Mouse (Mus musculus) hindbrain, embryonic 11.5 days (tissue): ENCODE data around the gene Clec4a2. TPM values are rescaled to one million over a fixed set of nuclear protein-coding genes. Genes with fewer than 3 reads are reported as not detected.
"Not testable (repeated sequence)": the region's sequence is repeated elsewhere in the genome, so short reads cannot be mapped to it uniquely, and the experiment has no call there.

ENCODE experiments used
- ATAC-seq: fragments of 200-750 bp; cut with Nextera tagmentation; 2 replicates; pipeline ENCODE4 v1.8.0; 2017; ENCODE audit warnings: mild to moderate bottlenecking, moderate TSS enrichment, moderate library complexity; ENCODE audit not compliant: low FRiP score
- DNase-seq: peaks from one replicate; pipeline ENCODE4 v3.0.0-alpha.2; 2015; ENCODE audit warnings: low spot score
- H3K27ac ChIP-seq: fragments of 300-500 bp; sonication (generic); 2 replicates; pipeline ENCODE4 v1.5.1; 2014; ENCODE audit warnings: mild to moderate bottlenecking, low read depth, low read length
- H3K27me3 ChIP-seq: fragments of 300-500 bp; sonication (generic); 2 replicates; pipeline ENCODE4 v1.6.1; 2014; ENCODE audit warnings: mild to moderate bottlenecking, low read length, moderate library complexity, mixed read lengths; ENCODE audit not compliant: control insufficient read depth, insufficient read depth
- H3K36me3 ChIP-seq: fragments of 300-500 bp; sonication (generic); 2 replicates; pipeline ENCODE4 v1.6.1; 2014; ENCODE audit warnings: mild to moderate bottlenecking, low read length, moderate library complexity, mixed read lengths; ENCODE audit not compliant: control insufficient read depth, insufficient read depth
- H3K4me1 ChIP-seq: fragments of 300-500 bp; sonication (generic); replicated peaks from 2 replicates; pipeline ENCODE4 v1.6.1; 2014; ENCODE audit warnings: low read length, mixed read lengths; ENCODE audit not compliant: control insufficient read depth, insufficient read depth
- H3K4me2 ChIP-seq: fragments of 300-500 bp; sonication (generic); replicated peaks from 2 replicates; pipeline ENCODE4 v1.6.1; 2014; ENCODE audit warnings: mild to moderate bottlenecking, low read depth, low read length
- H3K4me3 ChIP-seq: fragments of 300-500 bp; sonication (generic); 2 replicates; pipeline ENCODE4 v1.5.1; 2014; ENCODE audit warnings: low read depth, low read length
- H3K9ac ChIP-seq: fragments of 300-500 bp; sonication (generic); 2 replicates; pipeline ENCODE4 v1.6.1; 2014; ENCODE audit warnings: low read depth, low read length
- H3K9me3 ChIP-seq: fragments of 300-500 bp; sonication (generic); 2 replicates; pipeline ENCODE4 v1.6.1; 2016; ENCODE audit warnings: low read length; ENCODE audit not compliant: control insufficient read depth
- WGBS: fragments of 180-500 bp; shearing (Covaris S2); extraction: QIAGEN DNeasy Blood & Tissue Kit; methylation state at CpG from one replicate; pipeline ENCODE4 v1.1.7; 2014; 5-methylcytosine and 5-hydroxymethylcytosine counted together
- polyA plus RNA-seq: library from polyadenylated mRNA; unstranded; fragments of >200 nt; fragmentation: Nextera tagmentation; extraction: Ambion mirVana; gene quantifications from 2 replicates; pipeline ENCODE4 v1.2.1, GENCODE M21; 2014

The Clec4a2 gene
- 0.74 and 1.5 TPM in 2 replicates for polyA plus RNA-seq

DNA sequence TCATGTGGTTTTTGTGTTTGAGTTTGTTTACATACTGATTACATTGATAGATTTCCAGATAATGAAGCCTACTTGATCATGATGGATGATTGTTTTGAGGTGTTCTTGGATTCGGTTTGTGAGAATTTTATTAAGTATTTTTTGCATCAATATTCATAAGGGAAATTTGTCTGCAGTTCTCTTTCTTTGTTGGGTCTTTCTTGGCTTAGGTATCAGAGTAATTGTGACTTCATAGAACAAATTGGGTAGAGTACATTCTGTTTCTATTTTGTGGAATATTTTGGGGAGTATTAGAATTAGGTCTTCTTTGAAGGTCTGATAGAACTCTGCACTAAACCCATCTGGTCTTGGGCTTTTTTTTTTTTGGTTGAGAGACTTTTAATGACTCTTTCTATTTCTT is at the start of gene Clec4a2:
Gene Clec4a2 (plus strand): TSS at position 301 of the 400 bp plus-strand sequence.
- H3K9ac ChIP-seq, DNase-seq, H3K9me3 ChIP-seq, H3K4me1 ChIP-seq, H3K4me2 ChIP-seq, ATAC-seq, H3K27ac ChIP-seq, H3K36me3 ChIP-seq, H3K27me3 ChIP-seq, H3K4me3 ChIP-seq: not testable (repeated sequence)
- 49% methylated on average over 1 of the region's 1 CpGs for WGBS

DNA sequence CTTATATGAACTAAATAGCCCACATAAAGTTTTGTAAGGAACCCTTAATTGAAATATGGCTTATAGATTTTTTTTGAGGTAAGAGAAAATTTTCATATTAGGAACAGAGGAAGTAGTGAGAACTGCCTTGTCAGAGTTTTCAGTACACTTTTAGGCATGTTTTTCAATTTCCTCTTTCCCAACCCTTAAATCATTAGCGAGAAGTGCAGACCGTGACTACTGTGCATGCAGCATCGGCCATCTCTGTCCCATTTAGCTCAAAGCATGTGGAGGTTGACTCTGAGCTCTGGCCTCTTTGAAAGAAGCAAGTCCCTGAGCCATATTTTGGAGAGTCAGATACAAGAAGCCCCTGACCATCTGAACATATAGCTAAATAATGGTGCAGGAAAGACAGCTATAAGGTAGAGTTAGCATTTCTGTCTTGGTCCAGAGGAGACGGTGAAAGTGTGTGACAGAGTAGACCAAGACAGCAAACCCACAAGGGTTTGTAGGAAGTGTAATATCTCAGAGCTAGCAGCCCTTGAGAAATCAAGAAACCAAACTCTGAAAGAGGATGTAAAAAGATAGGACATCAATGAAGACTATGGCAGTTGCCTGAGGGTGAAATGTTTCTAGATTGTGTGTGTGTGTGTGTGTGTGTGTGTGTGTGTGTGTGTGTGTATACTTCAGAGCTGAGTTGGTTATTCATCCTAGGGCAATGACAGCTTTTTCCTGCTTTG is 10.9 kb upstream of the Clec4a2 start:
- Histone ChIP-seq H3K4me2 (no peak overlapping the region), H3K4me3 (no peak overlapping the region), H3K9me3 (no peaks in the 10 kb centered on the region), H3K27ac (no peak overlapping the region), H3K36me3 (no peaks in the 10 kb centered on the region), H3K4me1 (no peaks in the 10 kb centered on the region), H3K27me3 (no peaks in the 10 kb centered on the region), H3K9ac (no peak overlapping the region)
- DNase-seq (no peak), ATAC-seq (no peak)
- 90% methylated on average over 4 of the region's 4 CpGs for WGBS

DNA sequence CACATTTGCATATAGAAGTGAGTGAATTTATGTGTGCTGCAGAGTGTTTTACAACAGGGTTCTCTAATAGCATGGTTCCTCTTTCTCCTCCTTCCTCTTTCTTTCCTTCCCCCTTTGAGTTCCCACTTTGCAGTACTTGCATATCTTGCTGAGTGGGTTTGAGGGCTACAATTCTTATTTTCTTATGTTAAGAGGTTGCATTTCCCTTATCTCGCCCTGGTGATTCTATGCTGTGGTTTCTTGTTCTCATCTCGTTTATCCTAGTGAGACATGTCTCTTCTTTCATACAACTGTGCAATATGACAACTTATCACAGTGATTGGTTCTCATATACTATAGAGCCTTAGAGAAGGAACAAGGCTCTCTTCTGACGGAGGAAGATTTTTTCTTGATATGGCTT is 17.0 kb downstream of the Clec4a2 start:
- no peak overlapping the region for H3K4me3 ChIP-seq
- no peaks in the 10 kb centered on the region for H3K9me3 ChIP-seq
- H3K27ac ChIP-seq, result no peak overlapping the region
- no peak for DNase-seq
- no peaks in the 10 kb centered on the region for H3K36me3 ChIP-seq
- no peaks in the 10 kb centered on the region for H3K27me3 ChIP-seq
- 75% methylated on average over 3 of the region's 3 CpGs for WGBS
- no peaks in the 10 kb centered on the region for H3K4me1 ChIP-seq
- H3K9ac ChIP-seq, result no peak overlapping the region
- ATAC-seq, result no peak
- H3K4me2 ChIP-seq, result no peak overlapping the region

DNA sequence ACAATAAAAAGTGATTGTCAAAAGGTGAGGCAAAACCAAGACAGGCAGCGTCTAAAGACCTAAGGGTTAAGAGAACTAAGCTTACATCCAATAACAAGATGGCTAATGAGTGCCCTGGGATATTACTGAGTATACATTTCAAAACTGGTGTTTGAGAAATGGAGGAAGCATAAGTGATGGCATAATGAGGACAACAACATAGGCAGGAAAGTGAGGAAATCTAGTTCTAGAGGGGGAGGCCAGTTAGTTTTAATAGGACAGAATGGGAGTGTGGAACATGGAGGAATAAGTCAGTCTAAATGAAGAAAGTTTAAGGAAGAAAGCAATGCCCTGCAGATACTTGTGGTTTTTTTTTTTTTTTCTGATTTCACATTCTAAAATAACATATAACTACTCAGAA is 20.9 kb downstream of the Clec4a2 start:
- H3K4me2 ChIP-seq, result no peak overlapping the region

DNA sequence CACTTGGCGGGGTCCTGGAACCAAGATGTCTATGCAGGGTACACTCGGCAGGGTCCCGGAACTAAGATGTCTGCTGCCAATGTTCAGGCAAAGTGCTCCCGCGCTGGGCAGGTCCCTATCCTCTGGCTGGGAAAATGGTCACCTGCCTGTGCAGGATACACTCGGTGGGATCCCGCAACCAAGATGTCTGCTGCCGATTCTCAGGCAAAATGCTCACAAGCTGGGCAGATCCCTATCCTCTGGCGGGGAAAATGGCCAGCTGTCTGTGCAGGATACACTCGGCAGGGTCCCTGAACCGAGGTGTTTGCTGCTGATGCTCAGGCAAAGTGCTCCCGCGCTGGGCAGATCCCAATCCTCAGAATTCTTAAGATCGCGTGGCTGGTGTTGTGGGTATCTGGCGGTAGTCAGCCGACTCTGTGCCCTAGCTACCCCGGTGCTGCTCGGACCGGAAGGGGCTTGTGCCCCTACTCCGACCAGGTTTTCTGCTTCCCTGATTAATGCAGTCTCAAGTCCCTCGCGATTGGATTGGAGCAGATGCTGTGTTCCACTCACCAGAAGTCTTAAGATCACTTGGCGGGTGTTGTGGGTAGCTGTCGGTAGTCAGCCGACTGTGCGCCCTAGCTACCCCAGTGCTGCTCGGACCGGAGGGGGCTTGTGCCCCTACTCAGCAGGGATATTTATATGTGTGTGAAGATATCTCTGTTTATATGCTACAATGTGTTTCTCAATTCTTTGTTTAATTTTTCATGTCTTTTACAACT is 31.7 kb downstream of the Clec4a2 start:
- H3K4me2 ChIP-seq, result not testable (repeated sequence)

More for the DNA sequence above, 20.9 kb downstream of the Clec4a2 start:
- no peaks in the 10 kb centered on the region for H3K9me3 ChIP-seq
- no peak overlapping the region for H3K4me3 ChIP-seq
- ATAC-seq (no peak), DNase-seq (no peak)
- H3K36me3 ChIP-seq, result no peaks in the 10 kb centered on the region
- H3K9ac ChIP-seq, result no peak overlapping the region
- no peaks in the 10 kb centered on the region for H3K4me1 ChIP-seq
- 64% methylated on average over 1 of the region's 1 CpGs for WGBS
- H3K27ac ChIP-seq, result no peak overlapping the region
- H3K27me3 ChIP-seq, result no peaks in the 10 kb centered on the region

DNA sequence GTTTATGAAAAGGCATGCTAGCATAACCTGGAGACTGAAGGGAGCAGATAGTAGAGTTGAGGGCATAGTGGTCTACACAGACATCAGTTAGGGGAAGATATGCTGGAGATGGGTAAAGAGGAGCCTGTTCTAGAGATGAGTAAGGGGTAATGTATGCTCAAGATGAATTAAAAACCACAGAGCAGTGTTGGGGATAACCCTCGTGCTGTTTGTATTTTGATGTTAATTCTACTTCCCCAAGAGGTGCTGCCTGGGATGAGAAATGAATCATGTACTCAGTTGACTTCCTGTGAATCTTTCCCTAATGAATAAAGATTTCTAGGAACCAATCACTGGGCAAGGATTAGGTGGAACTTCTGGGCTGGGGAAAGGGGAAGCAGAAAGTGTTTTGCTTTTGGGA is 63.9 kb downstream of the Clec4a2 start:
- Histone ChIP-seq H3K4me1 (no peaks in the 10 kb centered on the region), H3K4me3 (no peak overlapping the region), H3K27ac (no peak overlapping the region), H3K4me2 (no peak overlapping the region), H3K36me3 (no peaks in the 10 kb centered on the region), H3K9me3 (no peaks in the 10 kb centered on the region), H3K9ac (no peak overlapping the region), H3K27me3 (no peaks in the 10 kb centered on the region)
- ATAC-seq (no peak), DNase-seq (no peak)
- 62% methylated on average over 1 of the region's 1 CpGs for WGBS

More for the DNA sequence above, 31.7 kb downstream of the Clec4a2 start:
- WGBS, result 69% methylated on average over 29 of the region's 29 CpGs
- not testable (repeated sequence) for H3K4me3 ChIP-seq, ATAC-seq, H3K36me3 ChIP-seq, H3K9ac ChIP-seq, H3K27me3 ChIP-seq, H3K4me1 ChIP-seq, H3K9me3 ChIP-seq, H3K27ac ChIP-seq, DNase-seq

DNA sequence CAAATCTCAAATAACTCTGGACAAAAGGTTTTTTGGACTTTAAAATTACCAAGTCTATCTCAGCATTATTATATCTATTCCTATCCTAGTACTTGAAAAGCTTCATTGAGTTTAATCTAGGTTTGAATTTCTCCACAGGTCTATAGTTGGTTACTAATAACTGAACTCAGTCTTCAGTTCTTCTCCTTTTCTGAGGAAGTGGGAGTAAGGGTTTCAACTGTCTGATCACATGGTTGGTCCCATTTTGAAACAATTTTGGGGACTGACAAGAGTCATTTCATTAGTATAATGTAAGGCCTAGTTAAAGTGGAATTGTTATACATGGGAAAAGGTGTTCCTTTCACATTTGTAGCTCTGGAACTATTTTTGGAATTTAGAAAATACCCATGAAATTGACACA is 64.8 kb downstream of the Clec4a2 start:
- H3K27ac ChIP-seq, result no peak overlapping the region
- H3K4me1 ChIP-seq, result no peaks in the 10 kb centered on the region
- H3K9me3 ChIP-seq, result no peaks in the 10 kb centered on the region
- no peak for DNase-seq
- H3K36me3 ChIP-seq, result no peaks in the 10 kb centered on the region
- no peaks in the 10 kb centered on the region for H3K27me3 ChIP-seq
- H3K9ac ChIP-seq, result no peak overlapping the region
- H3K4me2 ChIP-seq, result no peak overlapping the region
- no peak overlapping the region for H3K4me3 ChIP-seq
- no peak for ATAC-seq

DNA sequence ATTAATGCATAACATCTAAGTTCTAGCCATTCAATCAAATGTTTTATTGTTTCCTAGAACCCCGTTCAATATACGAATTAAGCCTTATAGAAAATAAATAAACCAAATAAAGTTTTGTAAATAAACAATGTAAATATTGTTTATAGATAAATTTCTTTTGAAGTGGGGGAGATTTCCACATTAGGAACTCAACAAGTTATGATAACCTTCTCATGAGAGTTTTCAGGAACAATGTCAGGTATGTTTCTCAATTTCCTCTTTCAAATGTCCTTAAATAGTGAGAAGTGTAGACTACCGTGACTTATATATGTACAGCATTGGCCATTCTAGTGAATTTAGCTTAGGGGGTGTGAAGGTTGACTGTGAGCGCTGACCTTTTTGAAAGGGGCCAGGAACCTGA is 66.4 kb downstream of the Clec4a2 start, which contains the start of gene Clec4b2:
Gene Clec4b2 (plus strand): TSS at position 301 of the 400 bp plus-strand sequence.
- no peaks in the 10 kb centered on the region for H3K4me1 ChIP-seq
- DNase-seq, result no peak
- H3K36me3 ChIP-seq, result no peaks in the 10 kb centered on the region
- H3K27ac ChIP-seq, result no peak within 1 kb of the TSS
- H3K4me3 ChIP-seq, result no peak within 1 kb of the TSS
- H3K27me3 ChIP-seq, result no peaks in the 10 kb centered on the region
- 87% methylated on average over 4 of the region's 4 CpGs for WGBS
- no peaks in the 10 kb centered on the region for H3K9me3 ChIP-seq
- H3K4me2 ChIP-seq, result no peak within 1 kb of the TSS
- no peak within 1 kb of the TSS for H3K9ac ChIP-seq
- no peak for ATAC-seq

DNA sequence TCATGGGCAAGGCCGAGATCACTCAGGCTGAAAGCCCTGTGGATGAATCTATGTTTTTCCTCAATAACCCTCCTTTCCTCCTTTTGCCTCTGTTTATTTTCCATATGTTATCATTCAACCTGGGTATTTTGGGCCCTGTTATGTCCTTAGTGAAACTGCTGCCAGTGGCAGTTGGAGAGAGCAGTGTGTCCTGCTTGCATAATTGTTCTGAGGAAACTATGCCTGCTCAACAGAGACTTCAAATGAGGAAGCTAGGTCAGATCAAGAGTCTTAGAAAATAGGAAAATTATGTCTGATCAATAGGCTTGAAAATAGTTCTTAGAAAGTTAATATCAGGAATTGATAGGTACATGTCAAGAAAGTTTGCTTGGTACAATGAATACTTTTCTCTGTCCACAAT is 69.3 kb downstream of the Clec4a2 start:
- WGBS, result 82% methylated on average over 1 of the region's 1 CpGs
- Histone ChIP-seq H3K27ac (no peak overlapping the region), H3K4me3 (no peak overlapping the region), H3K9me3 (no peaks in the 10 kb centered on the region), H3K4me2 (no peak overlapping the region), H3K9ac (no peak overlapping the region), H3K27me3 (no peaks in the 10 kb centered on the region), H3K36me3 (no peaks in the 10 kb centered on the region), H3K4me1 (no peaks in the 10 kb centered on the region)
- no peak for ATAC-seq
- no peak for DNase-seq
